Mouse (Mus musculus) thymus, adult 2 months (tissue): ENCODE measurements around the gene Kmt2b.

Experiments used
- CTCF ChIP-seq: fragments of 200-500 bp; IDR thresholded peaks from 2 replicates; pipeline ENCODE4 v1.5.1; 2012; ENCODE audit warnings: mild to moderate bottlenecking, control low read depth, low read length, moderate library complexity, borderline replicate concordance; ENCODE audit not compliant: control insufficient read depth, poor library complexity, insufficient read depth; ENCODE audit errors: extremely low read depth
- POLR2A ChIP-seq: fragments of 200-500 bp; IDR thresholded peaks from 2 replicates; pipeline ENCODE4 v1.6.1; 2012; ENCODE audit warnings: mild to moderate bottlenecking, low read length, control low read depth, moderate library complexity; ENCODE audit not compliant: control insufficient read depth, poor library complexity, insufficient read depth; ENCODE audit errors: extremely low read depth

DNA sequence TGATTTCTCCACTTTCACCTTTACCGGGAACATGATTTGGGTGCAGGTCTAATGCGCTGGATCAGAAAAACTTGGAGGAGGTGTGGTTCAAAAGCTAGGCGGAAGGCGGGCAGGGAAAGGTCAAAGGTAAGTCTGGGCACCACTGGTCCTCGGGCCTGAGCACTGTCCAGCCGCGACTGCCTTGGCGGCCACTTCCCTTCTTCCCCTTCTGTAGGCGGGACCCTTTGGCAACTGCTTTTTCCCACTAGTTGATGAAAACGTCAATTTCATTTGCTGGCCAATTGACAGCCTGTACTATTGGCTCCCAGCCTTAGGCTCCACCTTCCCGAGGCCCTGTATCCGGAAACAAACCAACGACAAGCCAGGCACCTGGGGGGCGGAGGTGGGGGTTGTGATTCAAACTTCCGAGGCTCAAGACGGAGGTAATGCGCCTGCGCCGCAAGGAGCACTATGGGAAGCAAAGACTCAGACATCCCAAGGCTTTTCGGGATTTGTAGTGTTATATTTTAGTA lies 29.0 kb downstream of the Kmt2b start, which contains the start of gene Lin37:
- TF ChIP-seq CTCF (0 out of 2 replicates have a peak, but pooled peaks have one; percentile 31), POLR2A (peak; percentile 66; the same call in 1 of the 2 replicates)
